Comparison of ENCODE assay signal across 22 mouse cellular contexts in the genomic region with DNA sequence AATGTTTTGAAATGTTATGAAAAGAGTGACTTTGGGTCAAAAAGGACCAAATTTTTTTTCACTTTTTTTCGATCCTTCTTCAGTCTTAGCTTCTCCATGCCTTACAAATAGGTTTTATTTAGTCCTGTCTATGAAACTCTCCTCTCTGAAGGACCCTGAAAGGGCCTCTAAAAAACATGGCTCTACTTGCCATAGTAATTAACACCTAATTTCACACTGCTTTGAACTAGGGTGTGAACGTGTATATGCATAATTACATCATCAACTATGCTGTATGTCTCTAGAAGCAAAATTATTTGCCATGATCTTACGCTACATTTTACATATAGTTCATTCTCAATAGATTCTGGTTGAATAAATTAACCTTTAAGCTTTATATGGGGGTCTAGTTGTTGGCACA. TPM values are rescaled to one million over a fixed set of nuclear protein-coding genes. Genes with fewer than 3 reads are reported as not detected.
"Had no signal": no experiment of that assay in that cellular context is flagged by ENCODE, and none has a peak within 500 bp of the region (broad histone marks: within the 10 kb centered on the region; RNA-seq: fewer than 3 reads in every experiment).

No protein-coding gene starts in this region.

- DNase-seq: lung, adult 2 months; lung, postnatal 14 days; lung, postnatal 36 days; right cerebral cortex, postnatal 14 days; thymus, adult 2 months; thymus, postnatal 25 days; thymus, postnatal 4 days had no signal

- H3K4me3 ChIP-seq: lung, embryonic 15.5 days; megakaryocyte, embryonic 14.5 days; midbrain, embryonic 13.5 days; midbrain, embryonic 15.5 days; neural tube, embryonic 12.5 days; stomach, embryonic 15.5 days had no signal

- H3K9ac ChIP-seq: lung, embryonic 15.5 days; midbrain, embryonic 13.5 days; midbrain, embryonic 15.5 days; neural tube, embryonic 12.5 days; stomach, embryonic 15.5 days had no signal

- H3K27me3 ChIP-seq: lung, embryonic 15.5 days; midbrain, embryonic 13.5 days; midbrain, embryonic 15.5 days; neural tube, embryonic 12.5 days; stomach, embryonic 15.5 days had no signal

- H3K4me2 ChIP-seq: lung, embryonic 15.5 days; midbrain, embryonic 11.5 days; midbrain, embryonic 13.5 days; midbrain, embryonic 15.5 days; neural tube, embryonic 12.5 days; stomach, embryonic 15.5 days had no signal

- H3K9me3 ChIP-seq: lung, embryonic 15.5 days; megakaryocyte, embryonic 14.5 days; midbrain, embryonic 13.5 days; midbrain, embryonic 15.5 days; neural tube, embryonic 12.5 days; stomach, embryonic 15.5 days had no signal

- ATAC-seq: lung, postnatal 0 days; midbrain, embryonic 13.5 days; midbrain, embryonic 15.5 days had no signal

- H3K27ac ChIP-seq: lung, embryonic 15.5 days; macrophage; midbrain, embryonic 13.5 days; midbrain, embryonic 15.5 days; neural tube, embryonic 12.5 days; stomach, embryonic 15.5 days; stomach, postnatal 0 days had no signal

- H3K36me3 ChIP-seq: lung, embryonic 15.5 days; midbrain, embryonic 13.5 days; midbrain, embryonic 15.5 days; neural tube, embryonic 12.5 days; stomach, embryonic 15.5 days had no signal

- H3K4me1 ChIP-seq: lung, embryonic 15.5 days; megakaryocyte, embryonic 14.5 days; midbrain, embryonic 13.5 days; midbrain, embryonic 15.5 days; neural tube, embryonic 12.5 days; stomach, embryonic 15.5 days had no signal

RNA-seq across cellular contexts. Expression of gene Amtn, which starts 25.6 kb away (rescaled TPM):
- polyA plus RNA-seq: lung, embryonic 15.5 days; macrophage; midbrain, embryonic 11.5 days; midbrain, embryonic 13.5 days; midbrain, embryonic 15.5 days; midbrain, postnatal 0 days; neural tube, embryonic 12.5 days; neural tube, embryonic 14.5 days; spleen, adult 2 months; stomach, embryonic 15.5 days; stomach, postnatal 0 days; testis, adult 2 months; urinary bladder, adult 2 months had no signal

RNA-seq across cellular contexts. Expression of gene Ambn, which starts 54.3 kb away (rescaled TPM):
- polyA plus RNA-seq: lung, adult 2 months; lung, embryonic 15.5 days; lung, postnatal 0 days; macrophage; midbrain, embryonic 11.5 days; midbrain, embryonic 13.5 days; midbrain, embryonic 15.5 days; neural tube, embryonic 12.5 days; neural tube, embryonic 14.5 days; spleen, adult 2 months; stomach, embryonic 15.5 days; stomach, postnatal 0 days; urinary bladder, adult 2 months had no signal
